Mouse (Mus musculus): Measurements from ENCODE around the gene Tmprss5. TPM values are rescaled to one million over a fixed set of nuclear protein-coding genes. Genes with fewer than 3 reads are reported as not detected.

Tmprss5 gene
- polyA plus RNA-seq, 1 experiment = 6.0 TPM

Other genes with a start within 250 kb of the Tmprss5 start
- gene Zbtb16, start 245.0 kb upstream of the Tmprss5 start, polyA plus RNA-seq (2012; rRNA removed) = 13.4 and 16.1 TPM in 2 replicates
- 11.9 and 12.1 TPM in 2 replicates for gene Htr3a, start 170.2 kb upstream of the Tmprss5 start, polyA plus RNA-seq (2012; rRNA removed)
- gene Htr3b, start 116.3 kb upstream of the Tmprss5 start, polyA plus RNA-seq (2012; rRNA removed) = not detected in 2 replicates
- 57.3 and 58.7 TPM in 2 replicates for gene Usp28, start 95.9 kb upstream of the Tmprss5 start, polyA plus RNA-seq (2012; rRNA removed)
- 22.1 and 24.0 TPM in 2 replicates for gene Zw10, start 25.6 kb upstream of the Tmprss5 start, polyA plus RNA-seq (2012; rRNA removed)
- not detected in 2 replicates for gene Gm4894, start 169.3 kb downstream of the Tmprss5 start, polyA plus RNA-seq (2012; rRNA removed)

Measured in frontal cortex, adult 2 months (tissue).